Mouse (Mus musculus): ENCODE measurements around the gene Msi2. TPM values are rescaled to one million over a fixed set of nuclear protein-coding genes. Genes with fewer than 3 reads are reported as not detected.

The Msi2 gene
- polyA plus RNA-seq, 1 experiment from 2014 or later = 33.1 TPM

- WGBS = 58% methylated on average over 11 of the region's 11 CpGs
- peaks cover 93% of the 10 kb centered on the region for H3K4me1 ChIP-seq (ENCODE audit: control insufficient read depth, insufficient read depth, low read length)
- DNase-seq (no peak), ATAC-seq (ENCODE audit: low FRiP score, low TSS enrichment) (no peak)
- no peaks in the 10 kb centered on the region for H3K9me3 ChIP-seq (ENCODE audit: control insufficient read depth, low read length)
- peak overlapping the region; percentile 58 for H3K27ac ChIP-seq (replicated peaks; ENCODE audit: low read depth, low read length)
- no peaks in the 10 kb centered on the region for H3K36me3 ChIP-seq (ENCODE audit: control insufficient read depth, insufficient read depth, low read length)
- 0 out of 2 replicates have a peak overlapping the region, but pooled peaks have one; percentile 10 for H3K9ac ChIP-seq (replicated peaks; ENCODE audit: low read length)
- no peak overlapping the region for H3K4me3 ChIP-seq (replicated peaks; ENCODE audit: low read depth, low read length)
- no peaks in the 10 kb centered on the region for H3K27me3 ChIP-seq (ENCODE audit: control insufficient read depth, insufficient read depth, low read length)
- H3K4me2 ChIP-seq (ENCODE audit: low read length) = no peak overlapping the region
Measured at GRCm38 (mm10) chr11:88553521-88554310, 164.6 kb downstream of the Msi2 start.

GRCm38 (mm10) chr11:88552987-88553386 lies 165.3 kb downstream of the Msi2 start:
- ATAC-seq (ENCODE audit: low FRiP score, low TSS enrichment) (no peak), DNase-seq (peak; percentile 78)
- H3K4me2 ChIP-seq (ENCODE audit: low read length) = no peak overlapping the region
- H3K36me3 ChIP-seq (ENCODE audit: control insufficient read depth, insufficient read depth, low read length) = no peaks in the 10 kb centered on the region
- H3K27me3 ChIP-seq (ENCODE audit: control insufficient read depth, insufficient read depth, low read length) = no peaks in the 10 kb centered on the region
- peaks cover 93% of the 10 kb centered on the region for H3K4me1 ChIP-seq (ENCODE audit: control insufficient read depth, insufficient read depth, low read length)
- peak overlapping the region; percentile 58 for H3K27ac ChIP-seq (replicated peaks; ENCODE audit: low read depth, low read length)
- no peaks in the 10 kb centered on the region for H3K9me3 ChIP-seq (ENCODE audit: control insufficient read depth, low read length)
- 0 out of 2 replicates have a peak overlapping the region, but pooled peaks have one; percentile 10 for H3K9ac ChIP-seq (replicated peaks; ENCODE audit: low read length)
- H3K4me3 ChIP-seq (replicated peaks; ENCODE audit: low read depth, low read length) = no peak overlapping the region
- 13% methylated on average over 8 of the region's 8 CpGs for WGBS

GRCm38 (mm10) chr11:88552385-88552784 lies 165.9 kb downstream of the Msi2 start:
- Histone ChIP-seq H3K9ac (replicated peaks; ENCODE audit: low read length) (no peak overlapping the region), H3K27me3 (ENCODE audit: control insufficient read depth, insufficient read depth, low read length) (no peaks in the 10 kb centered on the region), H3K4me3 (replicated peaks; ENCODE audit: low read depth, low read length) (no peak overlapping the region), H3K4me1 (ENCODE audit: control insufficient read depth, insufficient read depth, low read length) (peaks cover 93% of the 10 kb centered on the region), H3K4me2 (ENCODE audit: low read length) (no peak overlapping the region), H3K27ac (replicated peaks; ENCODE audit: low read depth, low read length) (peak overlapping the region; percentile 38; the same call in 1 of the 2 replicates), H3K36me3 (ENCODE audit: control insufficient read depth, insufficient read depth, low read length) (no peaks in the 10 kb centered on the region), H3K9me3 (ENCODE audit: control insufficient read depth, low read length) (no peaks in the 10 kb centered on the region)
- DNase-seq (no peak), ATAC-seq (ENCODE audit: low FRiP score, low TSS enrichment) (no peak)
- 48% methylated on average over 6 of the region's 6 CpGs for WGBS

GRCm38 (mm10) chr11:88551034-88551433 lies 167.3 kb downstream of the Msi2 start:
- Histone ChIP-seq H3K9ac (replicated peaks; ENCODE audit: low read length) (no peak overlapping the region), H3K27me3 (ENCODE audit: control insufficient read depth, insufficient read depth, low read length) (no peaks in the 10 kb centered on the region), H3K4me2 (ENCODE audit: low read length) (no peak overlapping the region), H3K4me1 (ENCODE audit: control insufficient read depth, insufficient read depth, low read length) (peaks cover 88% of the 10 kb centered on the region), H3K36me3 (ENCODE audit: control insufficient read depth, insufficient read depth, low read length) (no peaks in the 10 kb centered on the region), H3K27ac (replicated peaks; ENCODE audit: low read depth, low read length) (peak overlapping the region; percentile 61), H3K4me3 (replicated peaks; ENCODE audit: low read depth, low read length) (no peak overlapping the region), H3K9me3 (ENCODE audit: control insufficient read depth, low read length) (no peaks in the 10 kb centered on the region)
- ATAC-seq (ENCODE audit: low FRiP score, low TSS enrichment) = no peak
- DNase-seq = peak; percentile 66
- WGBS = 3% methylated on average over 3 of the region's 3 CpGs

- Histone ChIP-seq H3K27me3 (ENCODE audit: control insufficient read depth, insufficient read depth, low read length) (no peaks in the 10 kb centered on the region), H3K4me3 (replicated peaks; ENCODE audit: low read depth, low read length) (no peak overlapping the region), H3K36me3 (ENCODE audit: control insufficient read depth, insufficient read depth, low read length) (no peaks in the 10 kb centered on the region), H3K9ac (replicated peaks; ENCODE audit: low read length) (no peak overlapping the region), H3K4me1 (ENCODE audit: control insufficient read depth, insufficient read depth, low read length) (peaks cover 81% of the 10 kb centered on the region), H3K4me2 (ENCODE audit: low read length) (no peak overlapping the region), H3K27ac (replicated peaks; ENCODE audit: low read depth, low read length) (peak overlapping the region; percentile 61), H3K9me3 (ENCODE audit: control insufficient read depth, low read length) (no peaks in the 10 kb centered on the region)
- ATAC-seq (ENCODE audit: low FRiP score, low TSS enrichment) (no peak), DNase-seq (peak; percentile 53)
- 44% methylated on average over 6 of the region's 6 CpGs for WGBS
Measured at GRCm38 (mm10) chr11:88550083-88550907, 168.0 kb downstream of the Msi2 start.

- ATAC-seq (ENCODE audit: low FRiP score, low TSS enrichment) = no peak
- Histone ChIP-seq H3K9me3 (ENCODE audit: control insufficient read depth, low read length) (no peaks in the 10 kb centered on the region), H3K4me3 (replicated peaks; ENCODE audit: low read depth, low read length) (no peak overlapping the region), H3K4me1 (ENCODE audit: control insufficient read depth, insufficient read depth, low read length) (peaks cover 73% of the 10 kb centered on the region), H3K9ac (replicated peaks; ENCODE audit: low read length) (no peak overlapping the region), H3K27ac (replicated peaks; ENCODE audit: low read depth, low read length) (0 out of 2 replicates have a peak overlapping the region, but pooled peaks have one; percentile 61), H3K4me2 (ENCODE audit: low read length) (no peak overlapping the region), H3K27me3 (ENCODE audit: control insufficient read depth, insufficient read depth, low read length) (no peaks in the 10 kb centered on the region), H3K36me3 (ENCODE audit: control insufficient read depth, insufficient read depth, low read length) (no peaks in the 10 kb centered on the region)
- DNase-seq = no peak
- 75% methylated on average over 13 of the region's 13 CpGs for WGBS
Measured at GRCm38 (mm10) chr11:88549529-88549900, 168.8 kb downstream of the Msi2 start.

GRCm38 (mm10) chr11:88548832-88549528 lies 169.3 kb downstream of the Msi2 start:
- Histone ChIP-seq H3K4me3 (replicated peaks; ENCODE audit: low read depth, low read length) (no peak overlapping the region), H3K36me3 (ENCODE audit: control insufficient read depth, insufficient read depth, low read length) (no peaks in the 10 kb centered on the region), H3K27ac (replicated peaks; ENCODE audit: low read depth, low read length) (0 out of 2 replicates have a peak overlapping the region, but pooled peaks have one; percentile 6), H3K9ac (replicated peaks; ENCODE audit: low read length) (no peak overlapping the region), H3K4me1 (ENCODE audit: control insufficient read depth, insufficient read depth, low read length) (peaks cover 69% of the 10 kb centered on the region), H3K9me3 (ENCODE audit: control insufficient read depth, low read length) (no peaks in the 10 kb centered on the region), H3K27me3 (ENCODE audit: control insufficient read depth, insufficient read depth, low read length) (no peaks in the 10 kb centered on the region), H3K4me2 (ENCODE audit: low read length) (no peak overlapping the region)
- 66% methylated on average over 6 of the region's 6 CpGs for WGBS
- no peak for ATAC-seq (ENCODE audit: low FRiP score, low TSS enrichment)
- DNase-seq = no peak

- peaks cover 69% of the 10 kb centered on the region for H3K4me1 ChIP-seq (ENCODE audit: control insufficient read depth, insufficient read depth, low read length)
- H3K4me2 ChIP-seq (ENCODE audit: low read length) = no peak overlapping the region
- DNase-seq (no peak), ATAC-seq (ENCODE audit: low FRiP score, low TSS enrichment) (no peak)
- no peaks in the 10 kb centered on the region for H3K36me3 ChIP-seq (ENCODE audit: control insufficient read depth, insufficient read depth, low read length)
- H3K9ac ChIP-seq (replicated peaks; ENCODE audit: low read length) = no peak overlapping the region
- 72% methylated on average over 7 of the region's 7 CpGs for WGBS
- H3K4me3 ChIP-seq (replicated peaks; ENCODE audit: low read depth, low read length) = no peak overlapping the region
- no peaks in the 10 kb centered on the region for H3K9me3 ChIP-seq (ENCODE audit: control insufficient read depth, low read length)
- H3K27me3 ChIP-seq (ENCODE audit: control insufficient read depth, insufficient read depth, low read length) = no peaks in the 10 kb centered on the region
- H3K27ac ChIP-seq (replicated peaks; ENCODE audit: low read depth, low read length) = 0 out of 2 replicates have a peak overlapping the region, but pooled peaks have one; percentile 6
Measured at GRCm38 (mm10) chr11:88548423-88548822, 169.9 kb downstream of the Msi2 start.
